23 mouse cellular contexts compared by ENCODE assay signal in the genomic region with DNA sequence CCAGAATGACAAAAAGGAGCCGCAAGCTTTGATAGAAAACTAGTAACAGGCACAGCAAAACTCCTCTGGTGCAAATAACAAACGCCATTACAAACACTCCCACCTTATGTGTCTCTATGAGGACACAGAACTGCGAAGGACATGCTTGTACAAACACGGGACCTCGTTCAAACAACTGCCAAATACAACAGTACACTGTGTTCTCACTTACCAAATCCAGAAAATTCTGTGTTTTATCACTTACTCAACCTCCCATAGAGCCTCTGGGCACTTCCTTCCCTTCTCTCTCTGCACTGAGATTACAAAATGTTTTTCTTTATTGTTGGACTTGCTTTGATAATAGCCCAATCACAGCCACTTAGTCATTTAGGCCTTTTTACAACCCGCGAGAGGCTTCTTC.
DNase-seq lines count a peak whose midpoint lies in the region; ATAC-seq and TF ChIP-seq lines count a peak whose summit lies in the region.
"Had no signal": no experiment of that assay in that cellular context is flagged by ENCODE, and none has a peak within 500 bp of the region (broad histone marks: within the 10 kb centered on the region; RNA-seq: fewer than 3 reads in every experiment).

No protein-coding gene starts in this region.

- DNase-seq in heart, postnatal 0 days (ENCODE audit: low spot score), result peak; percentile 64
- DNase-seq in heart, postnatal 10 days, result no peak
- peak; percentile 4 for DNase-seq in testis, postnatal 14 days (ENCODE audit: low spot score)
- DNase-seq in testis, postnatal 10 days (ENCODE audit: low spot score), result no peak
- peak; percentile 33 for DNase-seq in skeletal muscle tissue, adult 2 months (ENCODE audit: low read depth, low spot score)
- no peak for DNase-seq in natural killer cell, adult 2 months (ENCODE audit: low spot score in 2 of 2)
- DNase-seq: adrenal gland, adult 2 months; adrenal gland, postnatal 14 days; cerebellum, adult 11 months; cerebellum, adult 2 months; cerebellum, adult 9-11 months; cerebellum, postnatal 25 days; gastrocnemius, postnatal 25 days; heart, postnatal 36 days had no signal

- intact Hi-C loops in heart, postnatal 10 days (cut with DNase I), result no loop called here

- H3K9me3 ChIP-seq in heart, postnatal 0 days (replicated peaks; ENCODE audit: control insufficient read depth, low read length), result no peaks in the 10 kb centered on the region
- H3K9me3 ChIP-seq: embryonic facial prominence, embryonic 12.5 days; embryonic facial prominence, embryonic 15.5 days; forebrain, embryonic 12.5 days; forebrain, embryonic 15.5 days; heart, embryonic 13.5 days had no signal

- H3K4me2 ChIP-seq in heart, postnatal 0 days (ENCODE audit: low read depth, low read length), result no peak overlapping the region
- H3K4me2 ChIP-seq: embryonic facial prominence, embryonic 12.5 days; embryonic facial prominence, embryonic 15.5 days; forebrain, embryonic 12.5 days; forebrain, embryonic 15.5 days; heart, embryonic 13.5 days; hindbrain, embryonic 14.5 days had no signal

- no peaks in the 10 kb centered on the region for H3K4me1 ChIP-seq in heart, postnatal 0 days (ENCODE audit: control insufficient read depth, insufficient read depth)
- H3K4me1 ChIP-seq: embryonic facial prominence, embryonic 12.5 days; embryonic facial prominence, embryonic 15.5 days; forebrain, embryonic 12.5 days; forebrain, embryonic 15.5 days; heart, embryonic 13.5 days had no signal

- no peak overlapping the region for H3K4me3 ChIP-seq in heart, postnatal 0 days (ENCODE audit: low read depth, low read length)
- H3K4me3 ChIP-seq: embryonic facial prominence, embryonic 12.5 days; embryonic facial prominence, embryonic 15.5 days; forebrain, embryonic 12.5 days; forebrain, embryonic 15.5 days; heart, embryonic 13.5 days had no signal

- no peak for TF ChIP-seq EP300 in heart, postnatal 0 days (IDR thresholded peaks at IDR 0.05; ENCODE audit: low read depth)

- no peak overlapping the region for H3K9ac ChIP-seq in heart, postnatal 0 days (replicated peaks; ENCODE audit: low read depth, low read length)
- H3K9ac ChIP-seq: embryonic facial prominence, embryonic 12.5 days; embryonic facial prominence, embryonic 15.5 days; forebrain, embryonic 12.5 days; forebrain, embryonic 15.5 days; heart, embryonic 13.5 days; hindbrain, embryonic 14.5 days had no signal

- peak; percentile 69; the same call in 1 of the 2 replicates for ATAC-seq in heart, postnatal 0 days (ENCODE audit: insufficient read depth, low read depth)
- ATAC-seq: CD4-positive, CD25-positive, alpha-beta regulatory T cell, adult 4 months; forebrain, embryonic 15.5 days; hindbrain, postnatal 0 days; inflammation-experienced regulatory T-cells, adult 6 months had no signal

- H3K36me3 ChIP-seq in heart, postnatal 0 days (replicated peaks; ENCODE audit: control insufficient read depth, insufficient read depth, low read length), result no peaks in the 10 kb centered on the region
- H3K36me3 ChIP-seq: embryonic facial prominence, embryonic 12.5 days; embryonic facial prominence, embryonic 15.5 days; forebrain, embryonic 12.5 days; forebrain, embryonic 15.5 days; heart, embryonic 13.5 days had no signal

- no peak for TF ChIP-seq CTCF in heart, postnatal 0 days (IDR thresholded peaks at IDR 0.05; ENCODE audit: low read depth)

- H3K27ac ChIP-seq in heart, postnatal 0 days (ENCODE audit: low read depth), result no peak overlapping the region
- H3K27ac ChIP-seq: embryonic facial prominence, embryonic 12.5 days; embryonic facial prominence, embryonic 15.5 days; forebrain, embryonic 12.5 days; forebrain, embryonic 15.5 days; heart, embryonic 13.5 days; hindbrain, embryonic 14.5 days; hindbrain, postnatal 0 days had no signal

- H3K27me3 ChIP-seq in heart, postnatal 0 days (ENCODE audit: control insufficient read depth, insufficient read depth, low read length), result no peaks in the 10 kb centered on the region
- H3K27me3 ChIP-seq: embryonic facial prominence, embryonic 12.5 days; embryonic facial prominence, embryonic 15.5 days; forebrain, embryonic 12.5 days; forebrain, embryonic 15.5 days; heart, embryonic 13.5 days had no signal

- 55% methylated on average over 7 of the region's 7 CpGs for WGBS in heart, postnatal 0 days

Comparison
In these comparisons a context has a peak if more than half of its experiments do, and no peak if none do; other contexts are left out.
1. DNase-seq: peak in heart, postnatal 0 days (single experiment), testis, postnatal 14 days (single experiment) and skeletal muscle tissue, adult 2 months (single experiment); none in heart, postnatal 10 days (0 of 2), testis, postnatal 10 days (single experiment) and natural killer cell, adult 2 months (0 of 2).